ENCODE assay signal across 21 mouse cellular contexts in the genomic region with DNA sequence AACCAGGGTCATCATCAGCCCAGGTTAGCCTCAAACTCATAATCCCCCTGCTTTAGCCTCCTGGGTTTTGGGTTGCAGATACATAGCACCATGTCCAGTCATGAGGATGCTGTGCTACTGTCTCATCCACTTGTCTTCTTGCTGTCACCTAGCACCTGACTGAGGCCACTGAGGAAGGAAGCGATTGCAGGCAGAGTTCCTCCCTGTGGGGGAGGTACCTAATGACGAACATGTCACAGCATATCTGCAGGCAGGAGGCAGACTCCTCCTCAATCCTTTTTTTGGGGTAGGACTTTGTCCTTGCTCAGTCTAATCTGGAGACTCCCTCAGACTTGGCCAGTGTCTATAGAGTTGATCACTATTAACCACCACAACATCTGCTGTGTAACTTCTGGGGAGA. TPM values are rescaled to one million over a fixed set of nuclear protein-coding genes. Genes with fewer than 3 reads are reported as not detected.
DNase-seq lines count a peak whose midpoint lies in the region; ATAC-seq and TF ChIP-seq lines count a peak whose summit lies in the region.
"Had no signal": no experiment of that assay in that cellular context is flagged by ENCODE, and none has a peak within 500 bp of the region (broad histone marks: within the 10 kb centered on the region; RNA-seq: fewer than 3 reads in every experiment).

No protein-coding gene starts in this region.

- H3K4me1 ChIP-seq in liver, embryonic 14.5 days (replicated peaks; ENCODE audit: control insufficient read depth in 2 of 2, insufficient read depth in 2 of 2, low read length in 1 of 2) = peaks cover 43 to 47% of the 10 kb centered on the region in 2 experiments
- peaks cover 93% of the 10 kb centered on the region for H3K4me1 ChIP-seq in liver, embryonic 12.5 days
- peaks cover 14% of the 10 kb centered on the region for H3K4me1 ChIP-seq in bone marrow, adult 2 months (ENCODE audit: control insufficient read depth, insufficient read depth, low read length)

- 49% methylated on average over 2 of the region's 2 CpGs for WGBS in liver, embryonic 14.5 days (ENCODE audit: insufficient replicate concordance)
- WGBS in liver, embryonic 12.5 days (ENCODE audit: insufficient replicate concordance) = 52% methylated on average over 2 of the region's 2 CpGs
- 29% methylated on average over 2 of the region's 2 CpGs for WGBS in bone marrow, adult 2 months

- H3K36me3 ChIP-seq in liver, embryonic 14.5 days (replicated peaks; ENCODE audit: control insufficient read depth, insufficient read depth, low read depth) = peaks cover 78% of the 10 kb centered on the region
- H3K36me3 ChIP-seq in liver, embryonic 12.5 days = peaks cover 97% of the 10 kb centered on the region

- no peak for TF ChIP-seq EP300 in liver, embryonic 14.5 days (IDR thresholded peaks at IDR 0.05; ENCODE audit: low read depth)

- no peak overlapping the region for H3K27ac ChIP-seq in liver, embryonic 14.5 days
- no peak overlapping the region; the same call in 1 of the 2 replicates for H3K27ac ChIP-seq in liver, embryonic 12.5 days
- H3K27ac ChIP-seq in bone marrow, adult 2 months (ENCODE audit: control insufficient read depth, insufficient read depth, low read depth, low read length, poor library complexity) = peak overlapping the region; percentile 64
- H3K27ac ChIP-seq: embryonic facial prominence, embryonic 13.5 days; forebrain, embryonic 10.5 days; hindbrain, embryonic 10.5 days; hindbrain, embryonic 14.5 days had no signal

- no peaks in the 10 kb centered on the region for H3K27me3 ChIP-seq in liver, embryonic 14.5 days (ENCODE audit: control insufficient read depth, insufficient read depth, low read length)
- no peaks in the 10 kb centered on the region for H3K27me3 ChIP-seq in liver, embryonic 12.5 days (replicated peaks)
- H3K27me3 ChIP-seq: embryonic facial prominence, embryonic 13.5 days; heart, embryonic 12.5 days had no signal

- H3K9ac ChIP-seq in liver, embryonic 14.5 days (replicated peaks) = no peak overlapping the region
- H3K9ac ChIP-seq in liver, embryonic 12.5 days = no peak overlapping the region
- H3K9ac ChIP-seq: embryonic facial prominence, embryonic 13.5 days; heart, embryonic 12.5 days; hindbrain, embryonic 14.5 days had no signal

- no peak for TF ChIP-seq POLR2A in bone marrow, adult 2 months (IDR thresholded peaks at IDR 0.05; ENCODE audit: borderline replicate concordance, control insufficient read depth, low read depth, low read length)

- H3K4me2 ChIP-seq in liver, embryonic 14.5 days (ENCODE audit: low read depth) = no peak overlapping the region
- no peak overlapping the region for H3K4me2 ChIP-seq in liver, embryonic 12.5 days
- H3K4me2 ChIP-seq: embryonic facial prominence, embryonic 13.5 days; heart, embryonic 12.5 days; hindbrain, embryonic 14.5 days had no signal

- ATAC-seq in liver, embryonic 14.5 days (ENCODE audit: insufficient read depth) = no peak
- ATAC-seq in liver, embryonic 12.5 days = no peak
- ATAC-seq in neutrophil, adult 5-6 weeks (ENCODE audit: extremely low read depth, insufficient number of reproducible peaks, low FRiP score, poor library complexity, severe bottlenecking) = peak; percentile 76
- ATAC-seq: CD4-positive, CD25-positive, alpha-beta regulatory T cell, adult 4 months; forebrain, embryonic 14.5 days had no signal

- no peak overlapping the region for H3K4me3 ChIP-seq in liver, embryonic 14.5 days (ENCODE audit: insufficient read depth in 1 of 2, low read depth in 2 of 2, low read length in 2 of 2)
- H3K4me3 ChIP-seq in liver, embryonic 12.5 days = no peak overlapping the region
- peak overlapping the region; percentile 14 for H3K4me3 ChIP-seq in bone marrow, adult 2 months (replicated peaks; ENCODE audit: control insufficient read depth, low read depth, low read length)
- H3K4me3 ChIP-seq: embryonic facial prominence, embryonic 13.5 days; forebrain, embryonic 10.5 days; heart, embryonic 12.5 days; hindbrain, embryonic 10.5 days had no signal

- TF ChIP-seq CTCF in liver, embryonic 14.5 days (IDR thresholded peaks at IDR 0.05; ENCODE audit: low read depth) = 0 out of 2 replicates have a peak, but pooled peaks have one; percentile 11
- no peak for TF ChIP-seq CTCF in bone marrow, adult 2 months (IDR thresholded peaks at IDR 0.05; ENCODE audit: control insufficient read depth, insufficient read depth, low read length)

- no peak for DNase-seq in liver, embryonic 14.5 days (ENCODE audit: low read depth in 3 of 3, low spot score in 3 of 3)
- DNase-seq in induced T-regulatory cell, adult 2 months (ENCODE audit: low read depth) = peak; percentile 39
- no peak for DNase-seq in layer of hippocampus, postnatal 14 days (ENCODE audit: low spot score in 2 of 2)
- DNase-seq in thymus, postnatal 36 days = no peak
- DNase-seq: adrenal gland, postnatal 10 days; B cell, adult 2 months; cerebellum, adult 11-12 months; cerebellum, adult 9-10 months; cerebellum, postnatal 36 days; gastrocnemius, postnatal 10 days had no signal

- no peaks in the 10 kb centered on the region for H3K9me3 ChIP-seq in liver, embryonic 14.5 days (ENCODE audit: control insufficient read depth, low read length)
- H3K9me3 ChIP-seq in liver, embryonic 12.5 days (replicated peaks) = no peaks in the 10 kb centered on the region
- H3K9me3 ChIP-seq: embryonic facial prominence, embryonic 13.5 days; forebrain, embryonic 10.5 days; G1E; heart, embryonic 12.5 days; hindbrain, embryonic 10.5 days had no signal

RNA-seq across cellular contexts. Expression of gene Stk11, which starts 6.0 kb away (rescaled TPM):
- 80.5 and 88.8 TPM in 2 replicates for polyA plus RNA-seq in liver, embryonic 14.5 days (2012; rRNA removed)
- 17.4 and 18.9 TPM in 2 replicates for polyA plus RNA-seq in liver, embryonic 14.5 days (2014; fragmentation: Nextera tagmentation; extraction: Ambion mirVana)
- polyA plus RNA-seq in liver, embryonic 12.5 days (2016; fragmentation: Nextera tagmentation; extraction: Ambion mirVana) = 18.6 and 19.8 TPM in 2 replicates
- polyA plus RNA-seq in bone marrow, adult 2 months (2011; ENCODE audit: insufficient read depth, insufficient read length, low replicate concordance, missing spikeins) = 197 and 344 TPM in 2 replicates
- 229 and 235 TPM in 2 replicates for total RNA-seq in neutrophil, adult 5-6 weeks (2017)
- 10 to 100 TPM; 89.2 to 90.7 TPM for total RNA-seq in layer of hippocampus, postnatal 14 days (2021)

RNA-seq across cellular contexts. Expression of gene Sbno2, which starts 16.3 kb away (rescaled TPM):
- polyA plus RNA-seq in liver, embryonic 14.5 days (2012; rRNA removed) = 10.0 and 10.1 TPM in 2 replicates
- polyA plus RNA-seq in liver, embryonic 14.5 days (2014; fragmentation: Nextera tagmentation; extraction: Ambion mirVana) = 6.6 and 7.6 TPM in 2 replicates
- 15.0 and 15.4 TPM in 2 replicates for polyA plus RNA-seq in liver, embryonic 12.5 days (2016; fragmentation: Nextera tagmentation; extraction: Ambion mirVana)
- 37.6 and 83.8 TPM in 2 replicates for polyA plus RNA-seq in bone marrow, adult 2 months (2011; ENCODE audit: insufficient read depth, insufficient read length, low replicate concordance, missing spikeins)
- total RNA-seq in neutrophil, adult 5-6 weeks (2017) = 232 and 238 TPM in 2 replicates
- total RNA-seq in layer of hippocampus, postnatal 14 days (2021) = 10 to 100 TPM; 19.8 to 21.3 TPM

RNA-seq across cellular contexts. Expression of gene Atp5d, which starts 16.8 kb away (rescaled TPM):
- 196 and 211 TPM in 2 replicates for polyA plus RNA-seq in liver, embryonic 14.5 days (2012; rRNA removed)
- polyA plus RNA-seq in liver, embryonic 14.5 days (2014; fragmentation: Nextera tagmentation; extraction: Ambion mirVana) = 249 and 270 TPM in 2 replicates
- polyA plus RNA-seq in liver, embryonic 12.5 days (2016; fragmentation: Nextera tagmentation; extraction: Ambion mirVana) = 393 and 419 TPM in 2 replicates
- polyA plus RNA-seq in bone marrow, adult 2 months (2011; ENCODE audit: insufficient read depth, insufficient read length, low replicate concordance, missing spikeins) = 131 and 178 TPM in 2 replicates
- 34.4 and 38.6 TPM in 2 replicates for total RNA-seq in neutrophil, adult 5-6 weeks (2017)
- 100 to 1,000 TPM; 397 to 417 TPM for total RNA-seq in layer of hippocampus, postnatal 14 days (2021)

RNA-seq across cellular contexts. Expression of gene Cbarp, which starts 19.0 kb away (rescaled TPM):
- 1.8 and 2.2 TPM in 2 replicates for polyA plus RNA-seq in liver, embryonic 14.5 days (2012; rRNA removed)
- 0.42 and 1.1 TPM in 2 replicates for polyA plus RNA-seq in liver, embryonic 14.5 days (2014; fragmentation: Nextera tagmentation; extraction: Ambion mirVana)
- polyA plus RNA-seq in liver, embryonic 12.5 days (2016; fragmentation: Nextera tagmentation; extraction: Ambion mirVana) = 0.94 and 0.96 TPM in 2 replicates
- polyA plus RNA-seq in bone marrow, adult 2 months (2011; ENCODE audit: insufficient read depth, insufficient read length, low replicate concordance, missing spikeins) = 3.4 and 3.7 TPM in 2 replicates
- 0.98 and 1.6 TPM in 2 replicates for total RNA-seq in neutrophil, adult 5-6 weeks (2017)
- 100 to 1,000 TPM; 401 to 436 TPM for total RNA-seq in layer of hippocampus, postnatal 14 days (2021)

RNA-seq across cellular contexts. Expression of gene Midn, which starts 26.4 kb away (rescaled TPM):
- polyA plus RNA-seq in liver, embryonic 14.5 days (2012; rRNA removed) = 9.1 and 10.3 TPM in 2 replicates
- polyA plus RNA-seq in liver, embryonic 14.5 days (2014; fragmentation: Nextera tagmentation; extraction: Ambion mirVana) = 5.1 and 5.7 TPM in 2 replicates
- polyA plus RNA-seq in liver, embryonic 12.5 days (2016; fragmentation: Nextera tagmentation; extraction: Ambion mirVana) = 5.7 and 6.3 TPM in 2 replicates
- 36.0 and 53.2 TPM in 2 replicates for polyA plus RNA-seq in bone marrow, adult 2 months (2011; ENCODE audit: insufficient read depth, insufficient read length, low replicate concordance, missing spikeins)
- total RNA-seq in neutrophil, adult 5-6 weeks (2017) = 126 and 143 TPM in 2 replicates
- 10 to 100 TPM; 90.9 to 100.0 TPM for total RNA-seq in layer of hippocampus, postnatal 14 days (2021)
